Mouse (Mus musculus) kidney, postnatal 0 days (tissue): Measurements from ENCODE around the gene Gbgt1. TPM values are rescaled to one million over a fixed set of nuclear protein-coding genes. Genes with fewer than 3 reads are reported as not detected.
"Not testable (repeated sequence)": the region's sequence is repeated elsewhere in the genome, so short reads cannot be mapped to it uniquely, and the experiment has no call there.

Source experiments
- ATAC-seq: fragments of 200-750 bp; cut with Nextera tagmentation; replicated peaks from 2 replicates; pipeline ENCODE4 v1.8.0; 2017; ENCODE audit warnings: low read depth, moderate number of reproducible peaks, moderate TSS enrichment, moderate library complexity; ENCODE audit not compliant: low FRiP score
- DNase-seq: peaks from one replicate; pipeline ENCODE4 v3.0.0-alpha.2; 2016; ENCODE audit warnings: low spot score
- H3K27ac ChIP-seq: fragments of 300-500 bp; sonication (generic); 2 replicates; pipeline ENCODE4 v1.5.1; 2014; ENCODE audit warnings: mild to moderate bottlenecking
- H3K27me3 ChIP-seq: fragments of 300-500 bp; sonication (generic); 2 replicates; pipeline ENCODE4 v1.6.1; 2014; ENCODE audit warnings: low read length, mixed read lengths; ENCODE audit not compliant: insufficient read depth
- H3K36me3 ChIP-seq: fragments of 300-500 bp; sonication (generic); 2 replicates; pipeline ENCODE4 v1.6.1; 2014; ENCODE audit warnings: low read length, mixed read lengths; ENCODE audit not compliant: insufficient read depth
- H3K4me1 ChIP-seq: fragments of 300-500 bp; sonication (generic); replicated peaks from 2 replicates; pipeline ENCODE4 v1.6.1; 2014; ENCODE audit warnings: antibody characterized with exemption, low read length, mixed read lengths; ENCODE audit not compliant: insufficient read depth
- H3K4me2 ChIP-seq: fragments of 300-500 bp; sonication (generic); 2 replicates; pipeline ENCODE4 v1.6.1; 2014; ENCODE audit warnings: mild to moderate bottlenecking, low read length, moderate library complexity, mixed read lengths
- H3K4me3 ChIP-seq: fragments of 300-500 bp; sonication (generic); replicated peaks from 2 replicates; pipeline ENCODE4 v1.5.1; 2014; ENCODE audit warnings: low read depth, low read length
- H3K9ac ChIP-seq: fragments of 300-500 bp; sonication (generic); 2 replicates; pipeline ENCODE4 v1.6.1; 2014; ENCODE audit warnings: low read depth, low read length
- H3K9me3 ChIP-seq: fragments of 300-500 bp; sonication (generic); replicated peaks from 2 replicates; pipeline ENCODE4 v1.6.1; 2016; ENCODE audit warnings: low read length, inconsistent platforms, mixed read lengths
- CTCF ChIP-seq: IDR thresholded peaks from 2 replicates; pipeline ENCODE4 v1.5.1; 2016; ENCODE audit warnings: antibody characterized with exemption, low read depth, mild to moderate bottlenecking, moderate library complexity
- WGBS: fragments of 180-500 bp; shearing (Covaris S2); extraction: QIAGEN DNeasy Blood & Tissue Kit; methylation state at CpG from one replicate; pipeline ENCODE4 v1.1.7; 2014; 5-methylcytosine and 5-hydroxymethylcytosine counted together
- polyA plus RNA-seq: library from polyadenylated mRNA; unstranded; fragments of >200 nt; fragmentation: Nextera tagmentation; extraction: Ambion mirVana; gene quantifications from 2 replicates; pipeline ENCODE4 v1.2.1, GENCODE M21; 2015

Gbgt1 gene
- polyA plus RNA-seq, 1 experiment from 2014 or later, result 2.4 TPM

GRCm38 (mm10) chr2:28498431-28498830 lies 1.7 kb downstream of the Gbgt1 start:
- Histone ChIP-seq H3K9ac (no peak overlapping the region), H3K36me3 (no peaks in the 10 kb centered on the region), H3K4me2 (0 out of 2 replicates have a peak overlapping the region, but pooled peaks have one; percentile 48), H3K27ac (no peak overlapping the region), H3K4me1 (no peaks in the 10 kb centered on the region), H3K9me3 (no peaks in the 10 kb centered on the region), H3K4me3 (no peak overlapping the region), H3K27me3 (no peaks in the 10 kb centered on the region)
- WGBS, result 59% methylated on average over 4 of the region's 4 CpGs
- ATAC-seq (no peak), DNase-seq (no peak)
- TF ChIP-seq CTCF, result no peak

GRCm38 (mm10) chr2:28502987-28503386 lies 6.3 kb downstream of the Gbgt1 start:
- H3K36me3 ChIP-seq, result no peaks in the 10 kb centered on the region
- WGBS, result 82% methylated on average over 10 of the region's 10 CpGs
- H3K4me2 ChIP-seq, result no peak overlapping the region
- H3K4me1 ChIP-seq, result no peaks in the 10 kb centered on the region
- no peaks in the 10 kb centered on the region for H3K27me3 ChIP-seq
- no peak overlapping the region for H3K4me3 ChIP-seq
- H3K27ac ChIP-seq, result no peak overlapping the region
- ATAC-seq, result no peak
- DNase-seq, result no peak
- H3K9me3 ChIP-seq, result no peaks in the 10 kb centered on the region
- H3K9ac ChIP-seq, result no peak overlapping the region
- no peak for TF ChIP-seq CTCF

GRCm38 (mm10) chr2:28504676-28505075 lies 8.0 kb downstream of the Gbgt1 start:
- Histone ChIP-seq H3K36me3 (no peaks in the 10 kb centered on the region), H3K27ac (no peak overlapping the region), H3K4me2 (no peak overlapping the region), H3K9ac (no peak overlapping the region), H3K9me3 (no peaks in the 10 kb centered on the region), H3K4me3 (no peak overlapping the region), H3K27me3 (no peaks in the 10 kb centered on the region), H3K4me1 (no peaks in the 10 kb centered on the region)
- ATAC-seq, result no peak
- WGBS, result 92% methylated on average over 13 of the region's 13 CpGs
- TF ChIP-seq CTCF, result no peak
- no peak for DNase-seq

- no peak for DNase-seq
- H3K4me1 ChIP-seq, result no peaks in the 10 kb centered on the region
- 76% methylated on average over 3 of the region's 3 CpGs for WGBS
- H3K27me3 ChIP-seq, result no peaks in the 10 kb centered on the region
- H3K9me3 ChIP-seq, result no peaks in the 10 kb centered on the region
- H3K9ac ChIP-seq, result no peak within 1 kb of the TSS
- no peaks in the 10 kb centered on the region for H3K36me3 ChIP-seq
- no peak for TF ChIP-seq CTCF
- H3K4me2 ChIP-seq, result no peak within 1 kb of the TSS
- H3K4me3 ChIP-seq, result no peak within 1 kb of the TSS
- H3K27ac ChIP-seq, result no peak within 1 kb of the TSS
- no peak for ATAC-seq
Measured at GRCm38 (mm10) chr2:28505795-28506194, 9.1 kb downstream of the Gbgt1 start, which contains the start of gene Gm10134. TSS of gene Gm10134 (plus strand) at chr2:28506095.

GRCm38 (mm10) chr2:28506291-28506690 lies 9.6 kb downstream of the Gbgt1 start:
- Histone ChIP-seq H3K9me3 (no peaks in the 10 kb centered on the region), H3K27me3 (no peaks in the 10 kb centered on the region), H3K4me2 (no peak overlapping the region), H3K9ac (no peak overlapping the region), H3K36me3 (no peaks in the 10 kb centered on the region), H3K4me3 (no peak overlapping the region), H3K27ac (no peak overlapping the region), H3K4me1 (no peaks in the 10 kb centered on the region)
- no peak for TF ChIP-seq CTCF
- DNase-seq (no peak), ATAC-seq (no peak)
- 75% methylated on average over 6 of the region's 6 CpGs for WGBS

- not testable (repeated sequence) for ATAC-seq, H3K27ac ChIP-seq, DNase-seq, H3K9me3 ChIP-seq, H3K36me3 ChIP-seq, H3K4me3 ChIP-seq, H3K9ac ChIP-seq, H3K4me1 ChIP-seq, H3K27me3 ChIP-seq, H3K4me2 ChIP-seq
- WGBS, result 48% methylated on average over 5 of the region's 5 CpGs
- peak; percentile 53 for TF ChIP-seq CTCF
Measured at GRCm38 (mm10) chr2:28511600-28511999, 14.9 kb downstream of the Gbgt1 start.

- Histone ChIP-seq H3K27me3 (no peaks in the 10 kb centered on the region), H3K4me3 (peak within 1 kb of the TSS; percentile 67), H3K4me1 (peaks cover 16% of the 10 kb centered on the region), H3K4me2 (peak within 1 kb of the TSS; percentile 97), H3K9ac (peak within 1 kb of the TSS; percentile 83), H3K27ac (peak within 1 kb of the TSS; percentile 71), H3K9me3 (no peaks in the 10 kb centered on the region), H3K36me3 (no peaks in the 10 kb centered on the region)
- WGBS, result under 1% methylated on average over 50 of the region's 71 CpGs
- ATAC-seq, result peak; percentile 64
- TF ChIP-seq CTCF, result peak; percentile 47; the same call in 1 of the 2 replicates
- DNase-seq, result peak; percentile 54
Measured at GRCm38 (mm10) chr2:28512798-28513401, 16.2 kb downstream of the Gbgt1 start, which contains the start of gene Ralgds. TSS of gene Ralgds (plus strand) at chr2:28513125.
